Mouse (Mus musculus): Measurements from ENCODE around the gene Sfxn4.
A peak's percentile ranks its signal among the peaks of the same experiment; 100 is the strongest.
"Not testable (repeated sequence)": the region's sequence is repeated elsewhere in the genome, so short reads cannot be mapped to it uniquely, and the experiment has no call there.

The Sfxn4 gene

DNA sequence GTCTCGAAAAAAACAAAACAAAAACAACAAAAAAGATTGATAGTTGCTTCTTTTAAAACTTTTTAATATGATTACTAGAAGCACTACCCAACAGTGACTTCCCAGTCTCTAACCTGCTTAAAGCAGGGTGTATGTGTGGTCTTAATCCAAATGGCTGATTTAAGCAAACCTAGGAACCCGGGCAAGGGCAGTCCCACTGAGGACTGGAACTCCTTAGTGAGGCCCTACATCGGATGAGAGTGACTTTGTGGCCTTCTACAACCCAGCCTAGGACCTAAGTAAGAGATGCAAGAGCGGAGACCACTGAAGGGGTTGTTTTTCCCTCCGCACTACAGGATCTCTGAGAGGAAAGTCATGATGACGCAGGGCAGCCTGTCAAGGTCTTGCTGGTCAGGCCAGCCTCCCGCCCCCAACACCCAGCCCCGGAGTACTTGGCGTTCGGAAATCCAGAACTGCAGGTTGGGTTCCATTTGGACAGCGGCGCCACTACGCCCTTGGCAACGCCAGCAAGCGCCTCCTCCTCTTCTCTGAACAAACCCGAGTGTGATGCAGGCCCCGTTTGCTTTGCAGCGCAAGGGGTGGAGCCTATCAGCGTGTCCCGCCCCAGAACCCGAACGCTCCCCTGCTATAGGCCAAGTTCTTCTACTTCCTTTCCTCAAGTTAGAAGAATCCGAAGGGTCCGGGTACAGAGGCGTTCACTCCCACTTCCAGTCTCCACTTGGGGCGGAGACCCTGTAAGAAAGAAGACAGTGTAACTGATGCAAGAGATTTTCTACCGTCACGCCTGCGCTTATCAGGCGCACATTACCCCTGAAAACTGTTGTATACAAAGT lies at the start of gene Sfxn4:
Sfxn4 (minus strand) TSS at position 612 of the 833 bp plus-strand sequence.
- DNase-seq (ENCODE audit: low spot score in 2 of 2): peak; percentile 82 to 91

DNA sequence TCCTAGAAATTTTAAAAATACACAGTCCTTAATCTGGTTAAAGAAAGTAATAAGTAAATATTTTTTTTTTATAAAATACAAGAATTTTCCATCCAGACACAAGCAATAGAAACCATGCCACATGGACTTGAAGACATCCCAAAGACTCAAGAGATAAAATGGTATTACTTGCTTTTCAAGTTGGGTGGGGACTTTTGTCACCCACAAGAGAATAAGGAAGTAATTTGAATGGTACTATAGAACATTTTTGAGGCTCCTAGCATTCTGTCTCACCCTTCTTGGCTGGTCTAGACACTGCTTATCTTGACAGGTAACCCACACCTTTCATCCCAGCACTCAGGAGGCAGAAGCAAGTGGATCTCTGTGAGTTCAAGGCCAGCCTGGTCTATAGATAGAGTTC lies 49.0 kb upstream of the Sfxn4 start:
- no peak for DNase-seq (ENCODE audit: low spot score in 2 of 2)

DNA sequence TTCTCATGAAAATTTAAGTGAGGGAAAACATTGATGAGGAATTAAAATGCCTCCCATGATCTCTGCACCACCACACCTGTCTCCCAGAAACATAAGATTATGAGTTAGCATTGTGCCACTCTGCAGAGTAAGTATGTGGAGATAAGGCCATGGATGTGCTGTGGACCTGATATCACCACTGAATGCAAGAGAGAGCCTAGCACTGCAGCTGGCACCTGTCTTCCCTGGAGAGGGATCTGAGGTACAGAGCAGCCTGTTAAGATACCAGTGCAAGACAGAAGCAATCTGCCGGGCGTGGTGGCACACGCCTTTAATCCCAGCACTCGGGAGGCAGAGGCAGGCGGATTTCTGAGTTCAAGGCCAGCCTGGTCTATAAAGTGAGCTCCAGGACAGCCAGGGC lies 44.2 kb upstream of the Sfxn4 start:
- DNase-seq (ENCODE audit: low spot score in 2 of 2): no peak

DNA sequence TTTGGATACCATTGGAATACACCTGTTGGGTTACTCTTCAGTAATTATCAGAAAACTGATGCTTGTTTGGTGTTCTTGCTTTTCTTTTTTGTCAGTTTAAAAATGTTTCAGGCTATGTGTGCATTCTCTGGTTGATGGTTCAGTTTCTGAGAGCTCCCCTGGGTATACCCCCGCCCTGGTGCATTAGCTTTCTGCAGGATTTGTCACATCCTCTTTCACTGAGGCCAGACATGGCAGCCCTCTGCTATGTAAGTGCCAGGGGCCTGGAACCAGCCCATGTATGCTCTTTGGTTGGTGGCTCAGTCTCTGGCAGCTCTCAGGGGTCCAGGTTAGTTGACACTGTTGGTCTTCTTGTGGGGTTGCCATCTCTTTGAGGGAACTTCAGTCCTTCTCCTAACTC lies 42.7 kb upstream of the Sfxn4 start:
- DNase-seq (ENCODE audit: low spot score in 2 of 2): no peak

DNA sequence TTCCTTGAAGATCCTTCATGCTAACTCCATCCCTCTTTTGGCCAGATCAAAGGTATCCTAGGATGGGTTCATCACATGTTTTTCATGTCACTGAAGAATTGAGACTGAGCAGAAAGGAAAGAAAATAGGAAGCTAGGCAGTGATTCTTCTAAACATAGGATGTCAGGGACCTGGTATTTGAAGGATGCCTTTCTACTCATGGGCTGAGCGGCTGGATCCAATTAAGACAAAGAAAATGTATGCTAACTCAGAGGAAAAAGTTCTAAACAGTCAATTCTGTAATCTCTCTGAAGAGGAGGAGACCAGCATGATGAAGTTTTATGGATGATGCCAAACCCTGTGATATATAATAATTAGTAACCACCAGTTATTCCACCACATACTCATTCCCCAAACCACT lies 41.9 kb upstream of the Sfxn4 start:
- no peak for DNase-seq (ENCODE audit: low spot score in 2 of 2)

DNA sequence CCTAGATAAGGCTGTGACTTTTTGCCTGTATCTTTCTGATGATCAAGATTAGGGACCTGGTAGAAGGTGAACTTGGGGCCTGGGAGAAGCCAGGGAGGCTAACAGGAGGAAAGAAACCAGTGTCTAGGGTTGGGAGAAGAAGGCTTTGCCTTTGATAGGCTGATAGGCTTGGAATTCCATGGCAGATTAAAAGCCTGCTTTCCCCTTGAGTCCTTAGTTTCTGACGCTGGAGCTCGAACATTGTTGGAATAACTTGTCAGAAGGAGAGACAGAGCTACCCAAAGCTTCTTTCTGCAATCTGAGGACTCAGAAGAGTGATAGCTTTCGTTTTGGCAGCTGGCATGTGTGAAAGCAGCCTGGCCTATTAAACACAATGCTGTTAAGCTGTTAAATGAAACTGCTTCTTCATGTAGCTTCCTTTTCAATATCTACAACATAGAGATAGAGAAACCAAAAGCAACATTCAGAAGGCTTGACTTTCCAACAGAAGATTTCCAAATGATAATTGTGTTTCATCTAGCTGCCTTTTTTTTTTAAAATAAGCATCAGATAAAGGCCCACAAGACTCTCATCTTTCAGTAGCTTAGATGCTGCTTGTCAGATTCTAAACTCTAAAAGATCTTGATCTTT lies 34.1 kb upstream of the Sfxn4 start:
- peak in 1 of 2 experiments; percentile 15 for DNase-seq (ENCODE audit: low spot score in 2 of 2)

DNA sequence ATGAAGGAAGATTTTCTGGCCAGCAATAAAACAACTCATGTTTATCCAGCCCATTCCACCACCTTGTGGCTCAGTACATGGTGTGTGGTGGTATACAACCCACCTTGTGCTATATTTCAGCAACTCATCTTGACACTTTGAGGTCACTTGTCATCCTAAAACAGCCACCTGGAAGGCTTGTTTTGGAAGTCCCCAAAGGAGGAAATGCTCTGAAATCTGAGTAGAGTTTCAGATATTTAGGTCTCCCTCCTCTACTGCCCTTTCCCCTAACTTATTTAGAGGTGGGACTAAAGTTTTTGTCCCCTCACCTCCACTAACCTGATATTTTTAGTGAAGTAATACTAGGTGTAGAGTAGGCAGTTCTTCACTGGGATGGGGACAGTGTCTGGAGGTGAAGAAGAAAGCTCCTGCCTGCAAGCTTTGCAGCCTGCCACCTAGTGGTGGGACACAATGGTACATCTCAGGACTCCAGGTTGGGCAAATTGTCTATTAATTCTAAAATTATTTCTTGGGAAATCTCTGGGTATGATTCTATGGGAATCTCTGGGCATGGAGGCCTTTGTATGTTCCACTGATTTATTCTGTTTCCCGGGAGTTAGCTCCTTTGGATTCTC lies 30.8 kb upstream of the Sfxn4 start:
- DNase-seq (ENCODE audit: low spot score in 2 of 2): peak; percentile 34 to 41

DNA sequence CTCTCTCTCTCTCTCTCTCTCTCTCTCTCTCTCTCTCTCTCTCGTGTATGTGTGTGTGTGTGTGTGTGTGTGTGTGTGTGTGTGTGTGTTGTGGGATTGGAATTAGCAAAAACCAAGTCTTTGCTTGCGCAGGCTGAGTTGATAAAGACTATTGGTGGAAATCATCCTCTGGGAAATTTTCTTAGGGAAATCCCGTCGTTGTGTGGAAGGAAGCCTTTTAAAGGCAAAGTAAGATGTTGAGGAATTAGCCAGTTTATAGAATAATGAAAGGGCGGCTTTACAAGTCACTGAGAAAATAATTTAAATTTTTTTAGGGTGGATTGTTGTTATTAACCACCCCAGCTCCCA lies 29.8 kb upstream of the Sfxn4 start:
- no peak for DNase-seq (ENCODE audit: low spot score in 2 of 2)

DNA sequence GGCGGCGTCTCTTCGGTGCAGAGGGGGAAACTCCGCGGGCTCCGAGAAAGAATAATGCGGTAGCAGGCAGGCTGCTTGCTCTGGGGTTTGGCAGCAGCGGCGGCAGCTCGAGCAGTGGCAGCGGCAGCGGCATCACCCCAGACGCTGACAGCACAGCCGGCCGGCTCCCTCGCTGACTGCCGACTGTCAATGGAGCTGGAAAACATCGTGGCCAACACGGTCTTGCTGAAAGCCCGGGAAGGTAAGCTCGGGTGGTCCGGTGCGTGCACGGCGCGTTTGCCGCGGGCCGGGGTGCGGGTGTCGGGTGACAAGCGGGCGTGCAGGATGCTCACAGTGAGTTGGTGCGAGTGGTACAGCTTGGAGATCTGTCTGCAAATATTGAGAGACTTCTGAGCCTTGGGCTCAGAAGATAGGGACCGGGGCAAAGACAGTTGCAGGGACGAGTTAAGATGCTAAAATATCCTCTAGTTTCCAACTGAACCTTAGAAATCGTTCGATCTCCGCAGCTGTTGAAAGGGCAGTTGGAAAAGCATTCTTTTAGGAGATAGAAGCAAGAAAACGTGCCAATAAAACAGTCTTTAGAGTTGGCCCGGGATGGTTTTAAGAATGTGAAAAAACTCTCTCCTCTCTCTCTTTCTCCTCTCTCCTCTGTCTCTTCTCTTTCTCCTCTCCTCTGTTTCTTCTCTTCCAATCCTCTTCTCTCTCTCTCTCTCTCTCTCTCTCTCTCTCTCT lies 29.3 kb upstream of the Sfxn4 start:
- DNase-seq (ENCODE audit: low spot score in 2 of 2): peak; percentile 12 to 57

DNA sequence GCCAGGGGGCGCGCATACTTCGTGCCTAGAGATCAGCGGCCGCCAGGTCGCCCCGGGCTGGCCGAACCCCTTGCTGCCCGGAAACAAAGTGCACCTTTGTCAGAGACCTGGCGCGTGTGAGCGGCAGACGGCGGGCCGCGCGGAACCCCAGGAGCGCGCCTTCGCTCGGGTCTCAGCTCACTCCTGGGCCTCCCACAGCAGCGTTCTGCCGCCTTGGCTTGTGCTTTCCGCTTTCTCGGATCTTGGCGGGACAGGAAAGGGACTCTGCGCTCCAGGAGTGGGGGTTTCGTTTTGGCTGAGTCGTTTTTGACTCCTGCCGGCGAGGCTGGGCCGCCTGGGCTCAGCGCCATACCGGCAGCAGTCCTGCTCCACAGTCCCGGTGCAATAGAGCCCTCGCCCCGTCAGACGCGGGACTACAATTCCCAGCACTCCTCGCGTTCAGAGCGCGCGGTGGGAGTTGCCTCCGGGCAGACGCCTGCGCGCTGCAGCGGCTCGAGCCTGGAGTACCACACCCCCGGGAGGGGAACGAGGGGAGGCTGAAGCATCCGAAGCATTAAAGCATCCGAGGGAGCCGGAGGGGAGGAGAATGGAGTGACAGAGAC lies 28.5 kb upstream of the Sfxn4 start, which contains the start of gene Grk5:
Grk5 (plus strand) TSS at position 36 of the 602 bp plus-strand sequence.
- peak; percentile 88 to 91 for DNase-seq (ENCODE audit: low spot score in 2 of 2)

DNA sequence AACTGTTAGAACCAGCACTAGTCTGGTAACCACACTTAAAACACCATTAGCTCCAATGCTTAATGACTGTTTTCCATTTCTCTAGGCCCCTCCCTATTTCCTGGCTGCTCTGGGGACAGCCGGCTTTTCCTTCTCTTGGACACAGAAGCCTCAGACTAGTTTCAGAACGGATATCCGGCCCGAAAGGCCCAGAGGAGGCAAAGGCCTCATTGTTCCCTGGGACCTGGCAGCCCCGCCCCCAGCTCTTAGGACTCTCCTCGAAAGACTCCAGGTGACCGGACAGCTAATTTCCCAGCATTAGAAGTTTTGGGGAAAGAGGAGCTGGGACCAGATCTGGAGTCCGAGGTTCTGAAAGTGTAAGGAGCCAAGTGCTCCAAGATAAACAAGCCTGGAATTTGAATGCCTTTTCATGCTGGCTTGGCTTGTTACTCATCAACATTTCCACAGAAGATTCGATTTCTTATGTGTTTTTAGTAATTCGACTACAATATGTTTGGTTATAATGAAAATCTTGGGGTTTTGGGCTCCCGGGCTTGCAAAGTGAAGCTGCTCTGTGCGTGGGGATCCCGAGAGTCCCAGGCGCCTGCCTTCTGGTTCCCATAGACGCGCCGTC lies 27.9 kb upstream of the Sfxn4 start:
- peak; percentile 24 to 42 for DNase-seq (ENCODE audit: low spot score in 2 of 2)

DNA sequence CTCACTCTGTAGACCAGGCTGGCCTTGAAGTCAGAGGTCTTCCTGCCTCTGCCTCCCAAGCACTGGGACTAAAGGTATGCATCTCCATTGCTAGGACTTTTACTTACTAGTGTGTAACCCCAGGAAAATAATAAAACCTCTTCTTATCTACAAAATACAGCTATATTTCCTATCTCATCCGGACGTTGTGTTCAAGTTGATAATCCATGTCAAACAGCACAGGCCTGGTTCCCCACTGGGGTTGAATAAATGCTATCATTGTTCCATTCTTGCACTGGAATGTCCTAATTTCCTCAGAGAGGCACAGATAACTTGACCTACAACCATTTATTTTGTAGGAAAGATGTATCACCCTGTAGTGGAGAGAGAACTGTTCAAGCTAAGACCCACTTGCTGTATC lies 26.4 kb upstream of the Sfxn4 start:
- no peak for DNase-seq (ENCODE audit: low spot score in 2 of 2)

DNA sequence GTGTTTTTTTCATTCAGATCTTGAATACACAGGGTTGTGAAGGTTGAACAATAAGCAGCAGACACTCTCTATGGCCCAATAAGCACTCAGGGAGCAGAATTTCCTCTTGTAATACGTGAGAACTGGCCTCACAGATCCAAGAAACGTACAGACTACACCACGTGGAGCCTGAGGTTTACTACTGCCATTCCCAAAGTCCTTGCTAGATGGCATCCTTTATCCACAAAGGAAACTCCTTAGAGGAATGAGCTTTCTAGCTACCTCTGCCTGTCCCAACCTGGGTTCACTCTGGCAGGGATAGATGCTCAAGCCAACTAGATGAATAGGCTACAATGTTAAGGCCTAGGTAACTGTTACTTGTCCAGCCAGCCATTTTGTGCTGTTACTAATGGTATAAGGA lies 21.9 kb upstream of the Sfxn4 start:
- DNase-seq (ENCODE audit: low spot score in 2 of 2): no peak

DNA sequence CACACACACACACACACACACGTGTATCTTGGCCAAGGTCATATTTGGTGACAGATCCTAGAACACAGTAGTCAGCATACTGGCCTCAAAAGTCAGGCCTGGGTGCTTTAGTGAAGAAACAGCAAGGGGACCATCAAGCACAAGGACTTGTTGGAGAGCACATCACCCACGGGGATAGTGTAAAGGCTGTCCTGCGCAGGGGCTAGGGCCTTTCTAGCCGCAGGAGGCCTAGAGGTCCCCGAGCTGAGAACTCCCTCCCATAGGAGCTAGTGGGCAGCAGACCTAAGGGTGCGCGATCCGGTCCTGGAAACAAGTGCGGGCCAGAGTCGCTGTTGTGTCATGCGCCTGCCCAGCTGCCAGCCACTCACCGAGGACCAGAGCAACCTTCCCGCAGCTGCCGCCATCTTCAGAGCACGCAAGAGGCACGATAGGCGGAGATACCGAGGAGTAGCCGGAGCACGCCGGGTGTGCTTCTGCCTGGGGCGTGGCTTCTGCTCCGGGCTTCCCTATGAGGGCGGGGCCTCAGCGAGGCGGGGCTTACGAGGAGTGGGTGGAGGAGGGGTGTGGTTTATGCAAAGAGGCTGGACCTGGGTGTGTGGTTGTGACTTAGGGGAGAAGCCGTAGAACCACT lies 12.9 kb upstream of the Sfxn4 start, which contains the start of gene Prdx3:
Prdx3 (minus strand) TSS at position 493 of the 631 bp plus-strand sequence.
- DNase-seq (ENCODE audit: low spot score in 2 of 2): peak; percentile 97 to 98

DNA sequence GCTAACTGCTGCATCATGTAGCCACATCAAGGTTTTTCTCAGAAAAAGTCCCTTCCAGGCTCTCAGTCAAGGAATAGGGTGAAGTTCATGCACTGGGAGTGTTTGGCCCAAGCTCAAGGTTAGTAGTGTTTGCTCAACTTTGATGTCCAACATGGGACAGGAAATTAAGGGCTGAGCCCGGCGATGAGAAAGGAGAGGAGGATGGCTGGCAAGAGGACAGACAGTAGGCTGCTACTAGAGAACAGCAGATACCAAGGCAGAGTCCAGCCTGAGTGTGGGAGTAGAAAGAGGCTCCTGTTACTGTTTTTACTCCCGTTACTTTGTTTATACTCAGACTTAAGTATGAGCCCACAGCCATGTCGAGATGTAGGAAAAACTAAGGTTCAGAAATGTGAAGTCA lies 12.2 kb upstream of the Sfxn4 start:
- no peak for DNase-seq (ENCODE audit: low spot score in 2 of 2)

DNA sequence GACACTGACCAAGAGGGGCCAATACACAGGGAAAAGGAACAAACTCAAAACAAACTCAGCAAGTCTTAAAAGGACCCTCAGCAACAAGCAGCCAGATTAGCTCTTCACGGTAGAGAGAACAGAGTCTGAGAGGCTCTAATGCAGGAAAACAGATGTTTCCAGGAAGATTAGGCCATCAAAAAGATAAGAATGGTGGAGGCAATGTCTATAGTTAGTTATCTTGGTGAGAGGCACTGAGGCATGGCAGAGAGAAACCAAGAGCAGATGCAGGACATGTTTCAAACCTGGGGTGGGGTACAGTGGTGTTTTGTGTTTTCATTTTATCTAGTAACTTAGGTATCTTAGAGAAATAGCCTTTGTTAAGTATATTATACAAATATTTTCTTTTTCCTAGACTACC lies 11.0 kb upstream of the Sfxn4 start:
- no peak for DNase-seq (ENCODE audit: low spot score in 2 of 2)

DNA sequence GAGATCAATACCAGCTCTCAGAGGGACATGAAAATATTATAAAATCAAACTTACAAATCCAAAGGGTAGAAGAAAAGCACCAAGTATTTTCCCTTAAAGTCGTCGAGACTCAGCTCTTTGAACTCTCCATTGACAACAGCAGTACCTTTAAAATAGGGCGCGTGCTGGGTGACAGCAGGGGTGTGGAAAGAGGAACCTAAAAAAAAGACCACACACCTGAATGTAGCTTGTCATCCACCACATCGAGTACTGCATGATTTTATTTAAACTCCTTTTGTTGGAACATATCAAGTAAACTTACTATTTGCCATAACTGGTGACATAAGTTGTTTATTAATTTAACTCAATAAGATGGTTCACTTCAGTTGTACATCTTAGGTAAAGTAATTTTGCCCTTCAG lies 10.1 kb upstream of the Sfxn4 start:
- no peak for DNase-seq (ENCODE audit: low spot score in 2 of 2)

DNA sequence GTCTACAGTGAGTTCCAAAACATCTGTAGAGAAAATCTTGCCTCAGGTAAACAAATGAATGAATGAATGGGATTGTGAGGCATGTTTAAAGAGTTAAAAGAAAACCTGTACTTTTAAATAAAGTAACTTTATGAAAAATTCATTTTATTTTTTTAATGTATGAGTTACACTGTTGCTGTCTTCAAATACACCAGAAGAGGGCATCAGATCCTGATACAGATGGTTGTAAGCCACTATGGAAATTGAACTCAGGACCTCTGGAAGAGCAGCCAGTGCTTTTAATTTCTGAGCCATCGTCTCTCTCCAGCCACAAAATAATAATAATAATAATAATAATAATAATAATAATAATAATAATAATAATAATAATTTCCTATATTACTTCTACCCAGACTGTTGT lies 9.2 kb upstream of the Sfxn4 start:
- no peak for DNase-seq (ENCODE audit: low spot score in 2 of 2)

DNA sequence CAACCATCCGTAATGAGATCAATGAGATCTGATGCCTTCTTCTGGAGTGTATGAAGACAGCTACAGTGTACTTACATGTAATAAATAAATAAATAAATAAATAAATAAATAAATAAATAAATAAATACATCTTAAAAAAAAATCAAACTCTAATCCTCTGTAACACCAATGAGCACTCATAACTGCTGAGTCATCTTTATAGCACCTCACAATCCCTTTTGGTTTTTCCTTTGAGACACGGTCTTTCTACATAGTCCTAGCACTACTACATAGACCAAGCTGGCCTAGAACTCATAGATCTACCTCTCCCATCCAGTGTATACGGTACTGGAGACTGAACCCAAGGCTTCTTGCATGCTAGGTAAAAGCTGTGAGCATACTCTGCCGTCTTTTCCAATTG lies 4.9 kb upstream of the Sfxn4 start:
- DNase-seq (ENCODE audit: low spot score in 2 of 2): not testable (repeated sequence)

DNA sequence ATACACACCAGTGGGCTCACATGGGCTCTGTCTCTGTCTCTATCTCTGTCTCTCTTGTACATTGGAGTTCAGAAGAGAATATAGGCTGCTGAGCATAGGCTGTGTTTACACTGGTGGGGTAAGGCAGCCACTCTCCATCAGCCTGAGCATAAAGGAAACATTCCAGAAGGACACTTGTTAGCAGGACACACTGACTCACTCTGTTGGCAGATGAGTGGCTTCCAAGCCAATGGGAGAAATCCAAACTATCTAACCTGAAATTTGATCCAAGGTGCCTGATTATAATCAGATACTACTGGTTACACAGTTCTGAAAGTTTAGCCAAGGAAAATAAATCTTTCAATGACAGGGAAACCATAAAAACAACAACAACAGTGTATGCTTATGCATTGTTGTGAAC lies 15.5 kb downstream of the Sfxn4 start:
- DNase-seq (ENCODE audit: low spot score in 2 of 2): no peak

DNA sequence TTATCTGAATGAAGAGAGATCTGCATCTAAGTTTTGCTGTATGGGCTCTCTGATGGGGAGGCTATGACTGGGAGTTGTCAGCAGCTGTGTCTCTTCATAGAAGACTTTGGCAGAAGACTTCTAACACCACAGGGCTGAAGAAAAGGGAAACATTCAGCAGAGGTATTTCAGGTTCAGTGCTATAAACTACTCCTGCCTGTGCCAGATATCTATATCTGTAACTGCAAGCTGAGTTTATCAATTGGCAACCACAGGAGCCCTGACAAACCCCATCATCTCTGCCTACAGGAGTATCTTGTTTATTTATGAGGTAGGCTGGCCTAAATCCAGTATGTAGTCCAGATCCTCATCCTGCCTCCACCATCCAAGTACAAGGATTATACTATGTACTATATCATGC lies 18.0 kb downstream of the Sfxn4 start:
- no peak for DNase-seq (ENCODE audit: low spot score in 2 of 2)

Data from urinary bladder, adult 18-20 months (tissue).